Mouse (Mus musculus): Measurements from ENCODE around the gene Kcnv2. TPM values are rescaled to one million over a fixed set of nuclear protein-coding genes. Genes with fewer than 3 reads are reported as not detected.

Gene Kcnv2
- polyA plus RNA-seq, 1 experiment from 2014 or later = not detected

DNA sequence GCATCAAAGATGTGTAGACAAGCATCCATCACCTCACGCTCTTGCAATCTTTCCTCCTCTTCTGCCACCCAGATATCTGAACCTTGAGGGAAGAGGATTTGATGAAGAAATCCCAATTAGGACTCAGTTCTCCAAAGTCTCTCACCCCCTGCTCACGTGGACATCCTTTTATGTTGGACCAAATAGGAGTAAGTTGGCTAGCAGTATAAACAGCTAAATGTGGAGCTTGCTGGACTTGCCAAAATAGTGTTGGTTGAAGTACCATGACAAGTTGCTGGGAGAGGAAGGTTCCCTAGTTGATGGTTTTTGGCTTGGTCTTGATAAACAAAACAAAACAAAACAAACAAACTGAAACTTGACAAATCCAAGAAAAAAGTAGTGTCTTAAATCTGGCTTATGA lies 47.8 kb downstream of the Kcnv2 start:
- H3K4me3 ChIP-seq (ENCODE audit: low read depth, low read length) = no peak overlapping the region
- H3K9me3 ChIP-seq (ENCODE audit: control insufficient read depth, low read length) = no peaks in the 10 kb centered on the region
- WGBS = 83% methylated on average over 2 of the region's 2 CpGs
- ATAC-seq (ENCODE audit: insufficient read depth, low FRiP score, low TSS enrichment) (no peak), DNase-seq (ENCODE audit: low spot score) (no peak)
- no peak overlapping the region for H3K27ac ChIP-seq (ENCODE audit: low read depth, low read length)
- no peak overlapping the region for H3K9ac ChIP-seq (ENCODE audit: low read length)
- peaks cover 3% of the 10 kb centered on the region; the same call in 1 of the 2 replicates for H3K4me1 ChIP-seq (ENCODE audit: control insufficient read depth, insufficient read depth, low read length)
- H3K4me2 ChIP-seq (ENCODE audit: low read depth) = no peak overlapping the region
- H3K27me3 ChIP-seq (ENCODE audit: control insufficient read depth, insufficient read depth, low read length) = no peaks in the 10 kb centered on the region
- H3K36me3 ChIP-seq (ENCODE audit: control insufficient read depth, insufficient read depth, low read length) = no peaks in the 10 kb centered on the region

DNA sequence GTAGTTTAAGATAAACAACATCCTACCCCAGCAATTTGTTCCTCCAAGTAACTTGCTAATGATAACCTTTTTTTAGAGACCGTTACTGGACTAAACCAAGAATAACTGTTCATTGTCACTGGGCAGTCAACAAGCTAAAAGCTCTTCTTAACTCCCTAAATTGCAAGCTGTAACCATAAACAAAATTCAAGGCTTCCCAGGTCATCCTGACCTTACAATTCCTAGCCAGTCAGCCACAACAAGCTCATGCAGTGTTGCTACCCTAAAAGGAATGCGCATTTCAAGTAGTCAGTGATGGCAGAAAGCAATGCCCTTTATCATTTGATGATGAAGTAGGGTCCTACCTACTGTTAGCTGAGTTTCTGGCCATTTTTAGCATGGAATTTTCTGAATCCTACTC lies 48.4 kb downstream of the Kcnv2 start:
- Histone ChIP-seq H3K4me2 (ENCODE audit: low read depth) (no peak overlapping the region), H3K27me3 (ENCODE audit: control insufficient read depth, insufficient read depth, low read length) (no peaks in the 10 kb centered on the region), H3K36me3 (ENCODE audit: control insufficient read depth, insufficient read depth, low read length) (no peaks in the 10 kb centered on the region), H3K4me1 (ENCODE audit: control insufficient read depth, insufficient read depth, low read length) (peaks cover 3% of the 10 kb centered on the region; the same call in 1 of the 2 replicates), H3K27ac (ENCODE audit: low read depth, low read length) (no peak overlapping the region), H3K4me3 (ENCODE audit: low read depth, low read length) (no peak overlapping the region), H3K9me3 (ENCODE audit: control insufficient read depth, low read length) (no peaks in the 10 kb centered on the region), H3K9ac (ENCODE audit: low read length) (no peak overlapping the region)
- no peak for ATAC-seq (ENCODE audit: insufficient read depth, low FRiP score, low TSS enrichment)
- WGBS = 84% methylated on average over 2 of the region's 2 CpGs
- DNase-seq (ENCODE audit: low spot score) = no peak

DNA sequence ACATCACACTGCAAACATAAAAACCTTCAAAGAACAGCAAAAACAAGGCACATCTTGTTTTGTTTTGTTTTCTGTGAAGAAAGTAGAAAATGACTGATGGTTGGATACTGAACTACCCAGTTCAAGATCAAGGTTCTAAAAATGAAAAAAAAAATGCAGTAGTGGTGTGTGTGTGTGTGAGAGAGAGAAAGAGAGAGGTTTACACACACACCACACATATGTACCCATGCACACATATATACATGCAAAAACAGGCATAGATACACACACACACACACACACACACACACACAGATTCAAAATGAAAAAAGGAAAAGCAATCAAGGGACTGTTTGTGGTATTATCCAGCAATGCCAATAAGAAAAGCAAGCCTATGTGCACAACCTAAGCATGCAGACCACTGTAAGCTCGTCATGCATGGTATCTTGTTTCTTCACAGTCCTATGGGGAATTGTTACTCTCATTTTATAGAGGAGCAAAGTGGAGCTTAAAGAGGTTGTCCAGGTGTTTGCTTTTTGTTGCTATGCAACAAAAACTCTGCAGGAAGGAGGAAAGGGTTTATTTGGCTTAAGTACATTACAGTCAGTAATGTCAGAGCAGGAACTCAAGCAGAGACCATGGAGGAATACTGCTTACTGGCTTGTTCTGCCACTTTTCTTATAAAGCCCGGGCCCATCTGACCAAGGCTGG lies 57.5 kb downstream of the Kcnv2 start:
- Histone ChIP-seq H3K4me1 (ENCODE audit: control insufficient read depth, insufficient read depth, low read length) (no peaks in the 10 kb centered on the region; the same call in 1 of the 2 replicates), H3K27me3 (ENCODE audit: control insufficient read depth, insufficient read depth, low read length) (no peaks in the 10 kb centered on the region), H3K36me3 (ENCODE audit: control insufficient read depth, insufficient read depth, low read length) (no peaks in the 10 kb centered on the region), H3K4me2 (ENCODE audit: low read depth) (no peak overlapping the region), H3K4me3 (ENCODE audit: low read depth, low read length) (no peak overlapping the region), H3K9ac (ENCODE audit: low read length) (no peak overlapping the region), H3K9me3 (ENCODE audit: control insufficient read depth, low read length) (no peaks in the 10 kb centered on the region), H3K27ac (ENCODE audit: low read depth, low read length) (no peak overlapping the region)
- 88% methylated on average over 2 of the region's 2 CpGs for WGBS
- ATAC-seq (ENCODE audit: insufficient read depth, low FRiP score, low TSS enrichment) = no peak
- DNase-seq (ENCODE audit: low spot score) = no peak

DNA sequence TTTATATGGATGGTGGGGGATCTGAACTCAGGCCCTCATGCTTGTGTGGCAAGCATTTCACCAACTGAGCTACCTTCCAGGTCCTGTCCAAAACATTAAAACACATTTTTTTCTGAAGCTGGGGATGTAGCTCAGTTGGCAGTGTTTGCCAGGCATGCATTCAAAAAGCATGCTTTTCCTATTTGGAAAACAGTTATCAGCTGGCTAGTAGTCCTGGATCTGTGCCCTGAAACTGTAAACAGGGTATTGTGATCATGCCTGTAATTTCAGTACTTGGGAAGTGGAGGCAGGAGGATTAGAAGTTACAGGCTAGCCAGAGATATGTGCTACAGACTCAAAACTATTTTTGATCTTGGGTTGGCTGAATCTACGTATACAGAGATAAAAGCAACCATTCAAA lies 59.7 kb downstream of the Kcnv2 start:
- DNase-seq (ENCODE audit: low spot score) = no peak
- no peaks in the 10 kb centered on the region for H3K9me3 ChIP-seq (ENCODE audit: control insufficient read depth, low read length)
- peaks cover 7% of the 10 kb centered on the region; the same call in 1 of the 2 replicates for H3K36me3 ChIP-seq (ENCODE audit: control insufficient read depth, insufficient read depth, low read length)
- no peaks in the 10 kb centered on the region; the same call in 1 of the 2 replicates for H3K4me1 ChIP-seq (ENCODE audit: control insufficient read depth, insufficient read depth, low read length)
- no peak overlapping the region for H3K27ac ChIP-seq (ENCODE audit: low read depth, low read length)
- H3K27me3 ChIP-seq (ENCODE audit: control insufficient read depth, insufficient read depth, low read length) = no peaks in the 10 kb centered on the region
- 100% methylated on average over 1 of the region's 1 CpGs for WGBS
- H3K4me3 ChIP-seq (ENCODE audit: low read depth, low read length) = no peak overlapping the region
- H3K4me2 ChIP-seq (ENCODE audit: low read depth) = no peak overlapping the region
- H3K9ac ChIP-seq (ENCODE audit: low read length) = no peak overlapping the region
- no peak for ATAC-seq (ENCODE audit: insufficient read depth, low FRiP score, low TSS enrichment)

DNA sequence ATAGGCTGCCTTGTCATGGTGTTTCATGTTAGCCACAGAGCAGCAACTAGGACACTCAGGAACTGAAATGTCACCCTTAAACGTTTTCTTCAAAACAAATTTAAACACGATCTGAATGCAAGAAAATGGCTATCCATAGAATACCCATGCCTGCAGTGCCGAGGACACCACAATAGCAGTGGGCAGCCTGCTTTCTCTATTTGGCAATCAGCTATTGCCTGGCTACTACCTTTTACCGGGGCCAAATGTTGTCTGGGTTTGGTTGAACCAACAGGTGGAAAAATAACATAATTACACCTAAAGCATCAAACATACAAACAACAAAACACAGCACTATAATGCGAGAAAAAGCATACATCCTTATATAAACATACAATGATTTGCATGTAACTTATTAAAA lies 60.9 kb downstream of the Kcnv2 start:
- ATAC-seq (ENCODE audit: insufficient read depth, low FRiP score, low TSS enrichment) = no peak
- Histone ChIP-seq H3K9ac (ENCODE audit: low read length) (no peak overlapping the region), H3K27ac (ENCODE audit: low read depth, low read length) (no peak overlapping the region), H3K36me3 (ENCODE audit: control insufficient read depth, insufficient read depth, low read length) (peaks cover 7% of the 10 kb centered on the region; the same call in 1 of the 2 replicates), H3K4me2 (ENCODE audit: low read depth) (no peak overlapping the region), H3K4me1 (ENCODE audit: control insufficient read depth, insufficient read depth, low read length) (no peaks in the 10 kb centered on the region; the same call in 1 of the 2 replicates), H3K9me3 (ENCODE audit: control insufficient read depth, low read length) (no peaks in the 10 kb centered on the region), H3K4me3 (ENCODE audit: low read depth, low read length) (no peak overlapping the region), H3K27me3 (ENCODE audit: control insufficient read depth, insufficient read depth, low read length) (no peaks in the 10 kb centered on the region)
- 90% methylated on average over 5 of the region's 5 CpGs for WGBS
- DNase-seq (ENCODE audit: low spot score) = no peak

DNA sequence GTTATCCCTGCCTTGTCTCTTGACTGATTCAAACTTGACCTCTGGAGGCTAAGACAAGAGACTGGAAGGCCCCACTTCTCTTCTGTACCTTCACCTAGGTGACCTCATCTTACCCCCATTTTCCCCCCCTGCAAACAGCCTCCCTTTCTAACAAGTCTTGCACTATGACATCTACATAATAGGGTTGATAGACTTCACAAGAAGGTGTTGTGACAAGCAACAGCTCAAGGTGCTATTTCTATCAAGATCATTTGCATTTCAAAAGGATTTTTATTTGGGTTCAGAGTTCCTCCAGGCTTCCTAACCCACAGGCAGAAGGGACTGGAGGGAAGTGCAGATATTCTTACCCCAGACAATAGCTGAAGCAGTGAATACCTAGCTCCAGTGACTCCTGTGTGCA lies 62.9 kb downstream of the Kcnv2 start:
- DNase-seq (ENCODE audit: low spot score) (no peak), ATAC-seq (ENCODE audit: insufficient read depth, low FRiP score, low TSS enrichment) (no peak)
- Histone ChIP-seq H3K36me3 (ENCODE audit: control insufficient read depth, insufficient read depth, low read length) (peaks cover 10% of the 10 kb centered on the region; the same call in 1 of the 2 replicates), H3K9me3 (ENCODE audit: control insufficient read depth, low read length) (no peaks in the 10 kb centered on the region), H3K4me3 (ENCODE audit: low read depth, low read length) (no peak overlapping the region), H3K9ac (ENCODE audit: low read length) (no peak overlapping the region), H3K4me1 (ENCODE audit: control insufficient read depth, insufficient read depth, low read length) (no peaks in the 10 kb centered on the region), H3K27me3 (ENCODE audit: control insufficient read depth, insufficient read depth, low read length) (no peaks in the 10 kb centered on the region), H3K27ac (ENCODE audit: low read depth, low read length) (no peak overlapping the region), H3K4me2 (ENCODE audit: low read depth) (no peak overlapping the region)

Other genes with a start within 250 kb of the Kcnv2 start
- 12.2 and 14.3 TPM in 2 replicates for gene Vldlr, start 106.1 kb upstream of the Kcnv2 start, polyA plus RNA-seq (2014; fragmentation: Nextera tagmentation; extraction: Ambion mirVana)
- gene Pum3, start 107.2 kb downstream of the Kcnv2 start, polyA plus RNA-seq (2014; fragmentation: Nextera tagmentation; extraction: Ambion mirVana) = 78.0 and 89.0 TPM in 2 replicates

All from neural tube, embryonic 11.5 days (tissue).